Mouse (Mus musculus): ENCODE data around the gene Agrn. TPM values are rescaled to one million over a fixed set of nuclear protein-coding genes. Genes with fewer than 3 reads are reported as not detected.

Gene Agrn
- total and polyA plus RNA-seq, 3 experiments: 1.7 to 10.6 (median 3.4) TPM

GRCm38 (mm10) chr4:156171828-156172227 is 25.5 kb downstream of the Agrn start:
- DNase-seq (ENCODE audit: extremely low read depth): no peak
- Histone ChIP-seq H3K4me2 (ENCODE audit: insufficient read depth, low read depth, poor library complexity, severe bottlenecking) (no peak overlapping the region), H3K9me3 (replicated peaks; ENCODE audit: low read length) (no peaks in the 10 kb centered on the region), H3K4me3 (replicated peaks in 1 of 3; ENCODE audit: low read depth in 2 of 3, low read length in 2 of 3, poor library complexity in 1 of 3) (no peak overlapping the region), H3K36me3 (replicated peaks in 1 of 2; ENCODE audit: control insufficient read depth in 1 of 2, insufficient read depth in 1 of 2, low read length in 1 of 2) (peaks cover 34 to 66% of the 10 kb centered on the region in 2 experiments), H3K79me2 (replicated peaks; ENCODE audit: control insufficient read depth, extremely low read depth, insufficient read depth, poor library complexity, severe bottlenecking) (no peaks in the 10 kb centered on the region), H3K27me3 (replicated peaks) (no peaks in the 10 kb centered on the region), H3K9ac (ENCODE audit: insufficient read depth, low read depth) (no peak overlapping the region), H3K4me1 (ENCODE audit: control insufficient read depth in 1 of 2, insufficient read depth in 2 of 2) (no peaks in the 10 kb centered on the region), H3K27ac (ENCODE audit: insufficient read depth, low read depth) (no peak overlapping the region)
- in situ Hi-C loops (cut with MboI; ENCODE audit: low pct_ligation_motif_present, low pct_unique_long_range_greater_than_20kb, low sequenced_read_pairs): loop anchor here (10.0 kb wide), 1 partner anchor 47 kb away; no protein-coding TSS in a partner anchor
- dilution Hi-C loops (cut with MboI; ENCODE audit: extremely low pct_ligation_motif_present, extremely low pct_unique_long_range_greater_than_20kb, low sequenced_read_pairs): no loop called here
- no peak for TF ChIP-seq NELFE (IDR thresholded peaks at IDR 0.05; ENCODE audit: low read depth, low read length)
- no peak for TF ChIP-seq JUN (IDR thresholded peaks at IDR 0.05; ENCODE audit: insufficient read depth, low read depth, low read length)
- no peak for TF ChIP-seq KAT2A (IDR thresholded peaks at IDR 0.05; ENCODE audit: insufficient replicate concordance, low read length)
- TF ChIP-seq RCOR1 (conservative IDR thresholded peaks at IDR 0.05; ENCODE audit: low read depth, low read length): no peak
- no peak for TF ChIP-seq TCF12 (IDR thresholded peaks at IDR 0.05; ENCODE audit: low read depth, low read length)
- no peak for TF ChIP-seq ZNF384 (IDR thresholded peaks at IDR 0.05; ENCODE audit: low read depth, low read length)

DNA sequence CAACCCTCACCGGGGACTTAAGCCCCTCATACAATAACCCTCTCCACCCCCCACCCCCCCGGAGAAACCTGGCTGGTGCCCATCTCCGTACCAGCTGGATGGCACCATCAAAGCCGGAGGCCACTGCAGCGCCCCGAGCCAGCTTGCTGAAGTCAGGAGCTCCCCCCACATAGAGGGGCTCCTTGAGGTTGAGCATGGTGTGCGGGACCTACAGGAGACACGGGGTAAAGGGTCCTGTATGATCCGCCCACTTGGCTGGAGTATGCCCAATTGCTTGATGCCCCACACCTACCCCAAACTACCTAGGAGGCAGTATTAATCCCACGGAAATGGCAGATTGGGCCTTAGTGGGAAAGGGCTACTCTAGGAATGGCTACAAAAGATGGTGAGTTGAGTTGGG is 28.2 kb downstream of the Agrn start:
- in situ Hi-C loops (cut with MboI; ENCODE audit: low pct_ligation_motif_present, low pct_unique_long_range_greater_than_20kb, low sequenced_read_pairs): no loop called here
- no peak overlapping the region for H3K9ac ChIP-seq (ENCODE audit: insufficient read depth, low read depth)
- H3K27me3 ChIP-seq (replicated peaks): no peaks in the 10 kb centered on the region
- H3K4me1 ChIP-seq (ENCODE audit: control insufficient read depth in 1 of 2, insufficient read depth in 2 of 2): no peaks in the 10 kb centered on the region
- no peak for DNase-seq (ENCODE audit: extremely low read depth)
- H3K9me3 ChIP-seq (replicated peaks; ENCODE audit: low read length): no peaks in the 10 kb centered on the region
- dilution Hi-C loops (cut with MboI; ENCODE audit: extremely low pct_ligation_motif_present, extremely low pct_unique_long_range_greater_than_20kb, low sequenced_read_pairs): no loop called here
- H3K27ac ChIP-seq (ENCODE audit: insufficient read depth, low read depth): no peak overlapping the region
- no peaks in the 10 kb centered on the region for H3K79me2 ChIP-seq (replicated peaks; ENCODE audit: control insufficient read depth, extremely low read depth, insufficient read depth, poor library complexity, severe bottlenecking)
- no peak overlapping the region for H3K4me2 ChIP-seq (ENCODE audit: insufficient read depth, low read depth, poor library complexity, severe bottlenecking)
- no peak for TF ChIP-seq SIN3A (IDR thresholded peaks at IDR 0.05; ENCODE audit: low read length)
- TF ChIP-seq MAFK (IDR thresholded peaks at IDR 0.05; ENCODE audit: insufficient replicate concordance, low read length): no peak
- TF ChIP-seq TBP (conservative IDR thresholded peaks at IDR 0.05; ENCODE audit: low read depth, low read length): no peak
- TF ChIP-seq CTCF (conservative IDR thresholded peaks at IDR 0.05 in 1 of 2, IDR thresholded peaks at IDR 0.05 in 1 of 2; ENCODE audit: low read depth in 2 of 2, low read length in 2 of 2): no peak
- TF ChIP-seq IRF4 (IDR thresholded peaks at IDR 0.05; ENCODE audit: low read depth, low read length): no peak
- TF ChIP-seq MAZ (IDR thresholded peaks at IDR 0.05; ENCODE audit: low read depth, low read length): no peak
- H3K36me3 ChIP-seq (replicated peaks in 1 of 2; ENCODE audit: control insufficient read depth in 1 of 2, insufficient read depth in 1 of 2, low read length in 1 of 2): peaks cover 34 to 50% of the 10 kb centered on the region in 2 experiments
- H3K4me3 ChIP-seq (replicated peaks in 1 of 3; ENCODE audit: low read depth in 2 of 3, low read length in 2 of 3, poor library complexity in 1 of 3): no peak overlapping the region

- in situ Hi-C loops (cut with MboI; ENCODE audit: low pct_ligation_motif_present, low pct_unique_long_range_greater_than_20kb, low sequenced_read_pairs): no loop called here
- Histone ChIP-seq H3K4me1 (ENCODE audit: control insufficient read depth in 1 of 2, insufficient read depth in 2 of 2) (no peaks in the 10 kb centered on the region), H3K9ac (ENCODE audit: insufficient read depth, low read depth) (no peak overlapping the region), H3K79me2 (replicated peaks; ENCODE audit: control insufficient read depth, extremely low read depth, insufficient read depth, poor library complexity, severe bottlenecking) (no peaks in the 10 kb centered on the region), H3K4me3 (replicated peaks in 1 of 3; ENCODE audit: low read depth in 2 of 3, low read length in 2 of 3, poor library complexity in 1 of 3) (no peak overlapping the region), H3K27ac (ENCODE audit: insufficient read depth, low read depth) (no peak overlapping the region), H3K36me3 (replicated peaks in 1 of 2; ENCODE audit: control insufficient read depth in 1 of 2, insufficient read depth in 1 of 2, low read length in 1 of 2) (peaks cover 32 to 45% of the 10 kb centered on the region in 2 experiments), H3K4me2 (ENCODE audit: insufficient read depth, low read depth, poor library complexity, severe bottlenecking) (no peak overlapping the region), H3K9me3 (replicated peaks; ENCODE audit: low read length) (no peaks in the 10 kb centered on the region), H3K27me3 (replicated peaks) (no peaks in the 10 kb centered on the region)
- TF ChIP-seq ZNF384 (IDR thresholded peaks at IDR 0.05; ENCODE audit: low read depth, low read length): no peak
- no peak for DNase-seq (ENCODE audit: extremely low read depth)
- dilution Hi-C loops (cut with MboI; ENCODE audit: extremely low pct_ligation_motif_present, extremely low pct_unique_long_range_greater_than_20kb, low sequenced_read_pairs): no loop called here
Observed at GRCm38 (mm10) chr4:156168611-156169010, 28.7 kb downstream of the Agrn start.
